Mouse (Mus musculus) MEL (cell line): Measurements from ENCODE around the gene Celsr1. TPM values are rescaled to one million over a fixed set of nuclear protein-coding genes. Genes with fewer than 3 reads are reported as not detected.

Source experiments
- DNase-seq: peaks from one replicate; pipeline ENCODE4 v3.0.0; 2011; ENCODE audit warnings: low read depth, low spot score
- H3K27ac ChIP-seq: 2 replicates; pipeline ENCODE4 v1.5.1; 2012; ENCODE audit warnings: low read depth, mild to moderate bottlenecking, control low read depth, low read length, moderate library complexity; ENCODE audit not compliant: control insufficient read depth
- H3K27me3 ChIP-seq, 2 experiments: fragments of 150-350 bp in 1 of 2; sonication (generic) in 1 of 2; 2 replicates each; pipeline ENCODE4 v1.6.1; 2012; ENCODE audit warnings: low read length in 2 of 2, mild to moderate bottlenecking in 2 of 2, improper control_type of control experiment in 1 of 2, moderate library complexity in 1 of 2; ENCODE audit not compliant: insufficient read depth in 2 of 2, control insufficient read depth in 1 of 2
- H3K36me3 ChIP-seq, 2 experiments: 2 replicates each; pipeline ENCODE4 v1.6.1; 2012 to 2014; ENCODE audit warnings: low read length in 2 of 2, improper control_type of control experiment in 1 of 2, inconsistent platforms in 1 of 2, mild to moderate bottlenecking in 1 of 2; ENCODE audit not compliant: insufficient read depth in 2 of 2, control insufficient read depth in 1 of 2
- H3K4me1 ChIP-seq, 2 experiments: fragments of 150-350 bp in 1 of 2; sonication (generic) in 1 of 2; 2 replicates each; pipeline ENCODE4 v1.6.1; 2012; ENCODE audit warnings: low read length in 2 of 2, improper control_type of control experiment in 1 of 2, mild to moderate bottlenecking in 1 of 2; ENCODE audit not compliant: insufficient read depth in 2 of 2, control insufficient read depth in 1 of 2
- H3K4me3 ChIP-seq, 2 experiments: fragments of 150-350 bp in 1 of 2; sonication (generic) in 1 of 2; 2 replicates each; pipeline ENCODE4 v1.5.1; 2012; ENCODE audit warnings: low read depth in 2 of 2, low read length in 2 of 2, mild to moderate bottlenecking in 2 of 2, moderate library complexity in 2 of 2, control low read depth in 1 of 2, improper control_type of control experiment in 1 of 2; ENCODE audit not compliant: control insufficient read depth in 1 of 2, insufficient read depth in 1 of 2
- H3K79me2 ChIP-seq: 2 replicates; pipeline ENCODE4 v1.6.1; 2012; ENCODE audit warnings: mild to moderate bottlenecking, low read length, moderate library complexity; ENCODE audit not compliant: control insufficient read depth, poor library complexity, insufficient read depth
- H3K9ac ChIP-seq: 2 replicates; pipeline ENCODE4 v1.6.1; 2012; ENCODE audit warnings: low read depth, mild to moderate bottlenecking, control low read depth, low read length, moderate library complexity; ENCODE audit not compliant: control insufficient read depth, poor library complexity, severe bottlenecking
- H3K9me3 ChIP-seq: fragments of 150-350 bp; sonication (generic); replicated peaks from 2 replicates; pipeline ENCODE4 v1.6.1; 2012; ENCODE audit warnings: mild to moderate bottlenecking, low read length, improper control_type of control experiment, moderate library complexity; ENCODE audit not compliant: insufficient read depth
- BHLHE40 ChIP-seq: IDR thresholded peaks from 2 replicates; pipeline ENCODE4 v1.6.1; 2012; ENCODE audit warnings: low read depth, mild to moderate bottlenecking, inconsistent platforms, low read length, improper control_type of control experiment, borderline replicate concordance
- CTCF ChIP-seq, 3 experiments: IDR thresholded peaks in 2 of 3; conservative IDR thresholded peaks in 1 of 3; 2 replicates each; pipeline ENCODE4 v1.5.1; 2011 to 2012; ENCODE audit warnings: low read length in 3 of 3, low read depth in 2 of 3, mild to moderate bottlenecking in 2 of 3, improper control_type of control experiment in 1 of 3, inconsistent platforms in 1 of 3, mixed read lengths in 1 of 3, moderate library complexity in 1 of 3; ENCODE audit not compliant: control insufficient read depth in 1 of 3, insufficient read depth in 1 of 3, poor library complexity in 1 of 3, severe bottlenecking in 1 of 3
- E2F4 ChIP-seq: IDR thresholded peaks from 2 replicates; pipeline ENCODE4 v1.6.1; 2011; ENCODE audit warnings: low read depth, low read length, improper control_type of control experiment, borderline replicate concordance
- ELF1 ChIP-seq: IDR thresholded peaks from 2 replicates; pipeline ENCODE4 v1.6.1; 2014; ENCODE audit warnings: low read depth, mild to moderate bottlenecking, inconsistent platforms, low read length, improper control_type of control experiment, moderate library complexity
- EP300 ChIP-seq, 2 experiments: IDR thresholded peaks; 2 replicates each; pipeline ENCODE4 v1.6.1; 2011; ENCODE audit warnings: improper control_type of control experiment in 2 of 2, low read length in 2 of 2, low read depth in 1 of 2, mild to moderate bottlenecking in 1 of 2
- ETS1 ChIP-seq: IDR thresholded peaks from 2 replicates; pipeline ENCODE4 v1.6.1; 2012; ENCODE audit warnings: low read depth, mild to moderate bottlenecking, inconsistent platforms, low read length, improper control_type of control experiment, moderate library complexity
- GABPA ChIP-seq: IDR thresholded peaks from 2 replicates; pipeline ENCODE4 v1.6.1; 2012; ENCODE audit warnings: low read depth, mild to moderate bottlenecking, inconsistent platforms, low read length, improper control_type of control experiment, moderate library complexity
- GATA1 ChIP-seq: IDR thresholded peaks from 2 replicates; pipeline ENCODE4 v1.6.1; 2011; ENCODE audit warnings: low read depth, low read length, improper control_type of control experiment
- HCFC1 ChIP-seq: IDR thresholded peaks from 2 replicates; pipeline ENCODE4 v1.6.1; 2012; ENCODE audit warnings: low read depth, mild to moderate bottlenecking, inconsistent platforms, low read length, improper control_type of control experiment, moderate library complexity
- KAT2A ChIP-seq: conservative IDR thresholded peaks from 2 replicates; pipeline ENCODE4 v1.6.1; 2012; ENCODE audit warnings: low read depth, low read length, improper control_type of control experiment, inconsistent platforms
- MAFK ChIP-seq: IDR thresholded peaks from 2 replicates; pipeline ENCODE4 v1.6.1; 2011; ENCODE audit warnings: low read depth, mild to moderate bottlenecking, low read length, improper control_type of control experiment, borderline replicate concordance
- MAX ChIP-seq: IDR thresholded peaks from 2 replicates; pipeline ENCODE4 v1.6.1; 2011; ENCODE audit warnings: low read length, improper control_type of control experiment
- MAZ ChIP-seq: IDR thresholded peaks from 2 replicates; pipeline ENCODE4 v1.6.1; 2012; ENCODE audit warnings: low read depth, mild to moderate bottlenecking, inconsistent platforms, low read length, improper control_type of control experiment
- MYC ChIP-seq: IDR thresholded peaks from 2 replicates; pipeline ENCODE4 v1.6.1; 2011; ENCODE audit warnings: low read depth, mild to moderate bottlenecking, low read length, improper control_type of control experiment, moderate library complexity
- NELFE ChIP-seq: IDR thresholded peaks from 2 replicates; pipeline ENCODE4 v1.6.1; 2011; ENCODE audit warnings: low read depth, low read length, improper control_type of control experiment
- POLR2AphosphoS5 ChIP-seq: IDR thresholded peaks from 2 replicates; pipeline ENCODE4 v1.6.1; 2012; ENCODE audit warnings: low read depth, borderline replicate concordance, mild to moderate bottlenecking, inconsistent platforms, low read length, moderate library complexity, mixed read lengths
- RAD21 ChIP-seq: IDR thresholded peaks from 2 replicates; pipeline ENCODE4 v1.6.1; 2011; ENCODE audit warnings: mild to moderate bottlenecking, low read depth, low read length, improper control_type of control experiment
- RCOR1 ChIP-seq: IDR thresholded peaks from 2 replicates; pipeline ENCODE4 v1.6.1; 2012; ENCODE audit warnings: low read depth, mild to moderate bottlenecking, inconsistent platforms, low read length, improper control_type of control experiment
- SMC3 ChIP-seq: IDR thresholded peaks from 2 replicates; pipeline ENCODE4 v1.6.1; 2011; ENCODE audit warnings: low read depth, low read length, improper control_type of control experiment
- TAL1 ChIP-seq: IDR thresholded peaks from 2 replicates; pipeline ENCODE4 v1.6.1; 2012; ENCODE audit warnings: mild to moderate bottlenecking, inconsistent platforms, low read length, moderate library complexity, mixed read lengths
- TBP ChIP-seq: IDR thresholded peaks from 2 replicates; pipeline ENCODE4 v1.8.0; 2011; ENCODE audit warnings: low read depth, low read length, improper control_type of control experiment
- USF1 ChIP-seq: IDR thresholded peaks from 2 replicates; pipeline ENCODE4 v1.6.1; 2014; ENCODE audit warnings: low read depth, mild to moderate bottlenecking, inconsistent platforms, low read length, improper control_type of control experiment, moderate library complexity
- ZKSCAN1 ChIP-seq: IDR thresholded peaks from 2 replicates; pipeline ENCODE4 v1.6.1; 2012; ENCODE audit warnings: low read depth, mild to moderate bottlenecking, inconsistent platforms, low read length, improper control_type of control experiment, moderate library complexity
- polyA plus RNA-seq, 2 experiments: library from polyadenylated mRNA; stranded (reverse) in 1 of 2; unstranded in 1 of 2; fragments of >175 nt in 1 of 2; fragments of >200 nt in 1 of 2; gene quantifications; 2 replicates each; pipeline versions ENCODE4 v1.2.1 to v1.2.4; 2012; ENCODE audit warnings: low replicate concordance in 2 of 2, low read depth in 1 of 2; ENCODE audit not compliant: insufficient read length in 2 of 2, insufficient read depth in 1 of 2, missing spikeins in 1 of 2
- total RNA-seq: library from RNA; depleted of rRNA; stranded (reverse); fragments of 300-350 nt; gene quantifications from 2 replicates; pipeline ENCODE4 v1.2.3, GENCODE M21; 2012

Celsr1 gene
- total and polyA plus RNA-seq, 3 experiments, result 0.12 to 0.42 TPM; not detected in 1

DNA sequence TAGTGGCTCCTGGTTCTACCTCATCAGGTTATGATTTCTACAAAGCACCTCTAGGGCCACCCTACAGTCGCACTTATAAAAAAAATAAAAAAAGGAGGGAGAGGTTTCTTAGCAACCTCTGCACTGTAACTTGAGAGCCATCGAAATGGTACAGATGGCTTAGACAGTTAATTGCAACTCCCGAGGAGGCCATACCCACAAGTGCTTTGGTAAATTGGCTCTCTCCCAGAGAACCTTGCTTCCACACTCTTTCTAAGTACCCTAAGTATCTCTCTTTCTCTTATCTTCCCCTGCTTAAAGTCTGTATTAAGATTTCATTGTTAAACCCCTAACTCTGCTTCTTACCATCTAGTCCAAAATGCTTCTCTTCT lies 41.5 kb downstream of the Celsr1 start:
- Histone ChIP-seq H3K9me3 (no peaks in the 10 kb centered on the region), H3K27me3 (peaks cover 2% of the 10 kb centered on the region in 2 experiments; a peak in 2 of 4 replicates), H3K4me1 (peaks cover 0 to 2% of the 10 kb centered on the region in 2 experiments; a peak in 2 of 4 replicates), H3K79me2 (no peaks in the 10 kb centered on the region), H3K9ac (no peak overlapping the region), H3K4me3 (no peak overlapping the region), H3K27ac (no peak overlapping the region), H3K36me3 (no peaks in the 10 kb centered on the region)
- TF ChIP-seq GATA1 (no peak), MAZ (no peak), CTCF (IDR thresholded peaks at IDR 0.05 in 2 of 3, conservative IDR thresholded peaks at IDR 0.05 in 1 of 3; ENCODE audit: control insufficient read depth in 1 of 3, insufficient read depth in 1 of 3, low read depth in 2 of 3, low read length in 3 of 3, poor library complexity in 1 of 3, severe bottlenecking in 1 of 3) (no peak), SMC3 (no peak), ELF1 (no peak), MAFK (no peak), RAD21 (no peak), RCOR1 (no peak)
- no peak for DNase-seq

DNA sequence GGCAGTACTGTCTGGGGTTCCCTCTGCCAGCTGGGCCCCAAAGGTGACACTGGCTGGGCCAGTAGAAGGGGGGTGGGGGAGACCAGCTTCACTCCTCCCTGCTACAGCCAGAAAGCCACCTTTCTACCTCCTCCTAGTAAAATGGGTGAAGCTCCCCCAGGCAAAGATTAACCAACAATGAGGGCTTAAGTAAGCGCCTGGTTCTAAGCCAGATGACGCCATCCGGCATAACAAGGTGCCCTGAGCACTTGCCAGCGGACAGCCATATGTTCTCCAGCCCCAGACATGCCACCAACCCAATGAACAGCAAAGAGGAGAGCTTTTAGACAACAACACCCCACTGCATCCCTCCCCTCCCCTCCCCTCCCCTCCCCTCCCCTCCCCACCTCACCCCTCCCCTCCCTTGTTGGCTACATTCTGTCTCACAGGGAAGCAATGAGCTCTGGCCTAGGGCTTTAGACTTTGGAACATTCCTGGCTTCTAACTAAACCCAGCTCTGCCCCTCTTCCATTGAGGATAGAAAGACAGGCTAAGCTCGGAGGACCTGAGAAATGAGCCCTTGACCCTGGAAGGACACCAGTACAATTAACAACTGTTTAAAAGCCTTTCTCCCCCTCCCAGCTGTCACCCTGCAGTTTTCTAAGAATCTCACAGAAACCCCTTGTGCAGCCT lies 42.0 kb downstream of the Celsr1 start:
- Histone ChIP-seq H3K36me3 (no peaks in the 10 kb centered on the region), H3K27ac (no peak overlapping the region), H3K9me3 (no peaks in the 10 kb centered on the region), H3K27me3 (peaks cover 2% of the 10 kb centered on the region in 2 experiments; a peak in 2 of 4 replicates), H3K79me2 (no peaks in the 10 kb centered on the region), H3K4me1 (peaks cover 0 to 2% of the 10 kb centered on the region in 2 experiments; a peak in 2 of 4 replicates), H3K4me3 (no peak overlapping the region), H3K9ac (no peak overlapping the region)
- no peak for DNase-seq
- TF ChIP-seq KAT2A (no peak), E2F4 (no peak), POLR2AphosphoS5 (no peak), BHLHE40 (no peak), TBP (no peak), EP300 (IDR thresholded peaks at IDR 0.05; ENCODE audit: low read depth in 1 of 2, low read length in 2 of 2) (no peak), ZKSCAN1 (no peak), HCFC1 (no peak), NELFE (no peak), MYC (no peak), ELF1 (no peak), ETS1 (no peak), MAX (no peak), CTCF (IDR thresholded peaks at IDR 0.05 in 2 of 3, conservative IDR thresholded peaks at IDR 0.05 in 1 of 3; ENCODE audit: control insufficient read depth in 1 of 3, insufficient read depth in 1 of 3, low read depth in 2 of 3, low read length in 3 of 3, poor library complexity in 1 of 3, severe bottlenecking in 1 of 3) (no peak), RAD21 (no peak), TAL1 (no peak), GABPA (no peak), USF1 (no peak)
